Mouse (Mus musculus): ENCODE measurements around the gene Adamts17.

Adamts17 gene

DNA sequence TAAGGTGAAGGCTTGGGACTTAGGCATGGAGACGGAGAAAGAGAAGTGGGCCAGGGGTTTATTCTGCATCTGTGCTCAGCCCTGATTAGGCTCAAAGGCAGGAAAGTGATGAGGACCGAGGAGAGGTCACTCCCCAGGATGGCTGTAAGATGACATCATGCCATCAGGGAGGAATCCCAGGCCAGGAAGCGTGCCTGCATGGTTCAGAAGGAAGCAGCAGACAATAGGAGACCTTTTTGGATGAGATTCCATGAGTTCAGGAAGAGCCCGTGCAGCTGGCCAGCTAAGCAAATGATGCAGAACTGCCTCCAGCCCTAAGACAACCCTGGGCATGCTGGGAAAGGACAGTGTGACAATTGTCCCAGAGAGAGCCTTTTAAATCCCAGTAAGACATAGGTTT is 93.7 kb downstream of the Adamts17 start:
- DNase-seq (ENCODE audit: low spot score), result no peak

GRCm38 (mm10) chr7:66934062-66934461 is 94.5 kb downstream of the Adamts17 start:
- DNase-seq (ENCODE audit: low spot score), result no peak

- DNase-seq (ENCODE audit: low spot score), result no peak
These were observed 95.5 kb downstream of the Adamts17 start for GRCm38 (mm10) chr7:66935041-66935440.

DNA sequence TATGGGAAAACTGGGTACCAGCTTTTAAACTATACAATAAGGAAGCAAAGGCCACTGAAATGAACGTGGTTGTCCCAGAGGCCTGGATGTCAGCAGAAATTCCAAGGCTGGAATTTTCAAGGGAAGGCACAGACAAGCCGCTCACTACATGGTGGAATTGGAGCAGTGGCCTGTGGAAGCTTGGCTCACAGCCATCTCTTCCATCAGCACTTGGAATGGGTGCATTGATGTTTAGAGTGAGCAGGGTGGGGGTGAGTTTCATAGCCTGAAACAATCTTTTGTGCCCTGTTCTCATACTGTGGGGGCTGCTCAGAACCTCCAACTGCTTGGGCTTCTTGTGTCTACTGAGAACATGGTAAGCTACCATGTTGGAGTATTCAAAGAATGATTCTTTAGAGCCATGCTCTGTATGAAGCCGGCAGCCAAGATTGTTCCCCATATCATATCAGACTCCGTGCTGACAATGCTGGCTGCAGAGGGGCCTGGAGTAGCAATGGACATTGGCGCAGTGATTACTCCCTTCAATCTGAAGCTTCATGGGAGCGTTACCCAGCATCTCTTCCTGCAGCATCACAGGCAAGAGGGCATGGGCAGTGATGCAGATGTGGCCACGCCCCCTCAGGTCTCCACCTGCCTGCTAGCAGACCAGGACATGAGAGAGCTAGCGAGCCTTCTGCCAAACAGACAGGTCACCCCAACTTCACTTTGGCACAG is 96.7 kb downstream of the Adamts17 start:
- no peak for DNase-seq (ENCODE audit: low spot score)

GRCm38 (mm10) chr7:66936911-66937310 is 97.4 kb downstream of the Adamts17 start:
- no peak for DNase-seq (ENCODE audit: low spot score)

DNA sequence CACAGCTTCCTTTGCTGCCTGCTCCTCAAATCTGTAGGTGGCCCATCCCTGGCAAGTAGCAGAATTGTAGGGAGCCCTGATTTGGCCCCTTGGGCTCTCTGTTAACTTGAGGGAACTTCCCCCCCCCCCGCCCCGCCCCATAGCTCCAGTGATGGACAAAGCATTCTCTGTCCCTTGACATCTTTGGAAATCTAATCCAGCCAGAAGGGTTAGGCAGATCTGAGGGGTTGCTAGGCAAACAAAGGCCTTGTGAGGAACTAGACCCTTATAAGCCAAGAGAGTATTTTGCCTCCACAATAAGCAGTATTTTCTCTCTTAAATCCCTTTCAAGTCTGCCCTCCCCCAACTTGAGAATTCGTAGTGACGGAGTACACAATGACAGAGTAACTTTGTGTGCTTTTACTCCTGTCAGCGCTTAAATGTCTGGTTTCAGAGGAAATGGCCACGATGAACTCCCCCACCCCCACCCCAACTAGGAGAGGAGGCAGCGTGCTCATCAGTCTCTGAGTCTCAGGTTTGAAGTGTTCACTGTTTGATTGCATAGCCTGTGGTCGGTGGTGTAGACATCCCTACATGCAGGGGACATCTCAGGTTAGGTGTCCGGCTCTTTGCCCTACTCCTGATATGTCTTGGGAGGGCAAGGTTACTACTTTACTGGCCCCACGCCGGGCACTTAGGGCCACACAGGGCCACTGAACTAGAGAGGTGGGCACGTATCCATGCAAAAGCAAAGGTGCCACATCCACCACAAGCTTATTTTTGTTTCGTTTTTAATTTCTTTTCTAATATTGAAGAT is 99.7 kb downstream of the Adamts17 start:
- no peak for DNase-seq (ENCODE audit: low spot score)

DNA sequence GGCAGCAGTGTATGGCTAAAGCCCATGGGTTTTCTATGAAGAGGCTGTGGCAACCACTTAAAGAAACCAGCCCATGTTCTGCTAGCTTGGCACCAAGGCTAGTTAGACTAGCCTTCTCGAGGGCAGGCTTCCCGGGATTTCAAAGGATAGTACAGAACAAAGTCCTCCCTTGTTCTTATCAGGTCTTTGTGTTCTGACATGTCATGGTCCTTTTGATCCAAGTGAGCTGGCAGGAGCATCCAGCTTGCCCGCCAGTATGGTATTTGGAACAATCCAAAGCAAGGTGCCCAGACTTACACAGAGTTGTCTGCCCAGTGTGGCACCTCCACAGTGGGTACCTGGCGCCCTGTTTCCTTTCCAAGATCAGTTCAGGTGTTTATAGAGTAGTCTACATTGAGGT is 101.2 kb downstream of the Adamts17 start:
- DNase-seq (ENCODE audit: low spot score), result no peak

GRCm38 (mm10) chr7:66949006-66949405 is 109.5 kb downstream of the Adamts17 start:
- no peak for DNase-seq (ENCODE audit: low spot score)

DNA sequence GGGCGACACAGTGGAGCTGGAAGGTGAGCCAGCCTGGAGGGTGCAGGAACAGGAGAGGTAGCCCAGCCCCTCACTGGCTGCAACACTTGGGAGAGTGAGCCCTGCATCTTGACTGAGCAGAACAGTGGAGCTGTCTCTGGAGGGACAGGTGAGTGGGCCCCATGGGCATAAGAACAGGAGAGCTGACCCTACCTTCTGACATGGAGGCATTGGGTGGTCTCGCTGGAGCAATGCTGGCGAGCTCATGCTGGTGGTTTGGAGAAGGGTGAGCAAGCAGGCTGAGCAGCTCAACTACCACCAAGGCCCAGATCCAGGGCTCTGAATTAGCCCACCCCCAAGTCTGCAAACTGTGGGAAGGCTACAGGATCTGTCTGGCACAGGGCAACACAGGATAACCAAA is 113.4 kb downstream of the Adamts17 start:
- no peak for DNase-seq (ENCODE audit: low spot score)

DNA sequence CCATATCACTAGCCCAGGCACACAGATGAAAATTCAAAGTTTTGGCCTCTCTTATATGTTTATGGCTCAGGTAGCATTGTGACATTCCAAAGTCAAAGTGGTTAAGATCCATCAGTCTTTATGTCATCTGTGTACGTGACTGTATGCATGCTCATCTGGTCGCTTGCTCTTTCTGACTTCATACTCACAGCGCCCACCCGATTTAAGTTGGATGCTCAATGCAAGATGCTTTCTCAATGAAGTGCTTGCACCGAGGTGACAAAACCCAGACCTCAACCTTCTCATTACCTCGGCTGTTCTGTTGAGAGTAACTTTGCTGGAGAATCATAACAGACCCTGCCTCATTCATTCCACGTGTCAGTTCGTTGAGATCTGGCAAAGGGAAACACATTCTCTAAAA is 114.5 kb downstream of the Adamts17 start:
- DNase-seq (ENCODE audit: low spot score), result no peak

GRCm38 (mm10) chr7:66954723-66955122 is 115.2 kb downstream of the Adamts17 start:
- DNase-seq (ENCODE audit: low spot score), result no peak

- no peak for DNase-seq (ENCODE audit: low spot score)
These were observed 116.0 kb downstream of the Adamts17 start for GRCm38 (mm10) chr7:66955455-66955919.

DNA sequence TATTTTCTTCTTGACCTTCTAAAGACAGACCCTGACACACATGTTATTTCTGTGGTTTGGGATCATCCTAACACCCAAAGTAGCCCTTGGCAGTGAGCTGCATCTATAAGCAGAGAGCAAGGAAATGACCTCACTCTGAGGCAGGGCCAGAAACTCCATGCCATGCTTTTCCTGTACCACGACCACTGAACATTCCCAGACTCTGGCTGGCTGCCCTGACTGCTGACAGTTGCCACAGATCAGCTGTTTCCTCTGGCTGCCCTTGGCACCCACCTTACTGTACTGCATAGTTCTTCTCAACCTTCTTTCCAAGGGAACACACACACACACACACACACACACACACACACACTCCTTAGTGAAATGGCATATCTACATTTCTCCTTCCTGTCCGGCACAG is 116.4 kb downstream of the Adamts17 start:
- no peak for DNase-seq (ENCODE audit: low spot score)

DNA sequence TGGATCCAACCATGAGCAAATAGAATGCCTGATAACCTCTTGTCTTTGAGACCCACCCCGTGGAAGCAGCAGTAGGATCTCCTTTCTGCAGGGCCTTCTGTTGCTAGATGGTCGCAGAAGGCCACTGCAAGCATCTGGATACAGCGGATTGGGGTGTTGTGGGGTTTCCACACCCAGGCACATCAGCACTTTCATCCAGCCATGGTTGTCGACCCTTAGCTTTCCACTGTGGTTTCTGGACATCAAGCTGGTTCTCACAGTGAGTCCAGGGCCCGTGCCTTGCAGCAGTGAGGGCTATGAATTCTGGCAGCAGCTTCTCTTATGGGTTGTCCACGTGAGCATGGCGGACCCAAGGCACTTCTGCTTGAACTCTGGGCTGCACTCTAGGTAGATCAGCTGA is 118.2 kb downstream of the Adamts17 start:
- DNase-seq (ENCODE audit: low spot score), result no peak

DNA sequence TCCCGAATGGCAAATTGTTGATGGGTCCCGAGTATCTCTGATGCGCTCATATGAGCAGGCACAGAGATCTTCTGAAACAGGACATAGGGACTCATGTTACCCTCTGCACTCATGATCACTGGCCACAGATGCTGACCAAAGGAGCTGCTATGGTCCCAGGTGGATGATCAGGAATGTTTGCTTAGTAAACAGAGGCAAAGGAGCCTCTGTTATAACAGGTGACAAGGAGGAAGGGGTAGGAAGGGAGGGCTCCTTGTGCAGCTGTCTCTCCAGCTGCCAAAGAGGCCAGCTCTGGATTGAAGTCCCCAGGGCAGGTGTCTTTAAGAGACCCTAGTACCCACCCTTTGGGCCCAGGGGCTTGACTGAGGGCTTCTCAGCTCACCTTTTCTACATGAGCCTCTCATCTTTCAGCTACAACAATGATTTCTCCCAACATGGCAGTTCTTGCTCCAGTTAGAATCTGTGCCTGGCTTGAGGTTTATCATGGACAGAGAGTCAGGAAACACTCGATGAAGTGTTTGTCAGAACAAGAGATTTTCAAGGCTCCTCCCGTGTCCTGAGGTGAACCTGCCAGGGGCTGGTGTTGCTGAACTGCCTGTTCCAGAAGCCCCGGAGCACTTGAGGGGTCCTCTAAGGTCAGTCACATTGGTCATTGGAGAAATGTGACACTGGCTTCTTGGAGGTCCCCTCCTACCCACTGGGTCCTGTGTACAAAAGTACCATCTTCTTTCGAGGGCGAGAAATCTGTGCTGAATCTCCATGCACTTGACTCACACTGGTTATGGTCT is 120.9 kb downstream of the Adamts17 start:
- DNase-seq (ENCODE audit: low spot score), result no peak

GRCm38 (mm10) chr7:66962736-66963135 is 123.2 kb downstream of the Adamts17 start:
- DNase-seq (ENCODE audit: low spot score), result no peak

DNA sequence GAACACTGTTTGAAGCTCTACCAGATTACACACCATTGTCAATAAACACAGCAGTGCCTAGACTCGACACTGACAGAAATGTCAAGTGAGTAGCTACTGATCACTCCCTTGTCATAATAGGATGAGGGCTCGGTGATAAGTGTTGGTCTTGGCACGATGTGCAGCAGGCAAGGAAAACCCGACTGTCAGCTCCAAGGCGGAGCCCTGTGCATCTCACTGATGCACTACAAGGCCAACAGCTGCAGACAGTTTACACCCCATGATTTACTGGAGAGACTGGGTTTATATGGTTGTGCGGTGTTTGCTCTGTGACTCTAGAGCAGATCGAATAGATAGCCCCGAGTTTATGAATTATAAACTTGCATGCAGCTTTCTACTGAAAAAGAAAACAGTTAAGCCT is 124.0 kb downstream of the Adamts17 start:
- no peak for DNase-seq (ENCODE audit: low spot score)

DNA sequence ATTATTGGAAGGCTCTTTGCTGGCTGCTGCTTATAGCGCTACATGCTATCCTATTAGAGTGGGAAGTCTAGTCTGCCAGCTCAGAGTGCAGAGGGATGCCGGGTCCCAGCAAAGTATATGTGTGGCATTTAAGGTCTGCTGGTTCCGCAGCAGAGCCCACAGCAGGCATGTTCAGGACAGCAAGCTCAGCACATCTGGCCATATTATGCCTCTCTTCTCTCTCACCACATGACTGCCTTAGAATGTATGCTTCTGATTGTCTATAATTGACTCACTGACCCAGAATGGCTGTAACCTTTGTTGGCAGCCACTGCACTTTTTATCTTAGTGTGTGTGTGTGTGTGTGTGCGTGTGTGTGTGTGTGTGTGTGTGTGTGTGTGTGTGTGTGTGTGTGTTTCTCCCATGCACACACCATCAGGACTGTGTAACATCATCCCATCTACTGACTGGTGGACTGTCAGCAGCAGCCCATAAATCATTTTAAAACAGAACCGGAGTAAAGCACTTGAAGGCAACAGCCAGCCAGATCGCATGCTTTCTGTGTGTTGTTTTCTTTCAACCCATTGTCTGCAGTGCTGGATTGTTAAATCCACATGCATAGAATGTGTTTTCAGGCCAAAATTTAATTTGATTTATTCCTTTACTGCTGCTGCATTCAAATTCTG is 127.1 kb downstream of the Adamts17 start:
- no peak for DNase-seq (ENCODE audit: low spot score)

DNA sequence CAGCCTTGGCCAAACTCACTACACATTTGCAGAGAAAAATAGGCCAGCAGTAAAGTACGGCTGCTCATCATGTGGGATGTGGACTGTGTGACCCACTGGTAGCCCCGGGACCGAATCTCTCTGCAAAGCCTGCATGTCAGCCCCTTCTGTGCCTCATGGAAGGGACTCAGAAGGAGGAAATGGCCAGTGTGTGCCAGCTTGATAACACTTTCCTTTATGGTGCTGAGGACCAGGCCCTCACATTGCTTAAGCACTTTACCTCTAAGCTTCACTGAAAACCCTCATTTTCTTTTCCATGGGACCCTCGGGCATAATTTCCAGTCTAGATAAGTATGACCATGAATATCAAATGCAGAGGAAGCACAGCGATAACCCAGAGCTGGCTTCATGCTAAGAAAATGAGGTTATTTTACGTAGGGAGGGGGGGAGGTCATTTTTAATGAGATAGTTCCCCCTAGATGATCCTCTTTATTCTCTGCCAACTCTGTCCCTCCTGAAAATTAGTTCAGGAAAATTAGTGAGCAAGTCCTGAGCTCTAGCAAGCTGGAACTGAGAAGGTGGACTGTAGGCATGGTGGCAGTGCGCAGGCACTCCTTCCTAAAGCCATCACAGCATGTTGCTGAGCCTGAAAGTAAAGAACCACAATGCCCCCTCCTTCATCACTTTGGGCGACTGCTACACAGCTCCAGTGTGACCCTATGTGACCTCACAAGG is 127.8 kb downstream of the Adamts17 start:
- DNase-seq (ENCODE audit: low spot score), result no peak

DNA sequence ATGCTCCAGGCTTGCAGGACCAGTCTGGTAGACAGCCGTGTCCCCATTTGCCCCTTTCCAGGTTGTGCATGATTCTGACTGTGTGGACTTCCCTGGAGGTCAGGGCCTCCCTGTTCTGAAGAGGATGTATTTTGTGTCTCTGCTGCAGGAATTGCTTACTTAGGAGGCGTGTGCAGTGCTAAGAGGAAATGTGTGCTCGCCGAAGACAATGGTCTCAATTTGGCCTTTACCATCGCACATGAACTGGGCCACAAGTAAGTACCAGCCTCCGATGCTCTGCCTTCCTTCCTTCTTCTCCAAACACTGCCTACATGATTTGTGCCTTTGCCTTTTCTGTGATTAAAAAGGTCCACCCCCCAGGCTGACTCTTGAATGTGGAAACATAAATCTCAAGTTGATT is 129.1 kb downstream of the Adamts17 start:
- no peak for DNase-seq (ENCODE audit: low spot score)

DNA sequence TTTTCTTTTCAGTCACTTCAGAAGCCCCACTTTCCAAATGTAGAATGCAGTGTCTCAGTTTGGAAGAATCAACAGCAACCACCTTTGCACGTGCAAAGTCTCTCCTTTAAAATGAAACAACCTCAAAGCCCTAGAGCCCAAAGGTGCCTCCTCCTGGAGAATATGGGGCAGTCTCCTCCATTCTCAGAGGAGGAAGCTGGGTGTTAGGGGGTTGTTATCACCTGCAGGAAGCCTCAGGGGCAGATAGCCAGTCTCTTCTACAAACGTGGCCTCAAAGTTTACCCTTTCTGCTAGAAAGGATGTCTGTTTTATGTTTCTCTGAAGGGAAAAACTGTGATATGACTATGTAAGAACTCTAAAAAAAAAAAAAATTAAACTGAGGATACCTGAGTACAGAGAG is 129.7 kb downstream of the Adamts17 start:
- no peak for DNase-seq (ENCODE audit: low spot score)

DNA sequence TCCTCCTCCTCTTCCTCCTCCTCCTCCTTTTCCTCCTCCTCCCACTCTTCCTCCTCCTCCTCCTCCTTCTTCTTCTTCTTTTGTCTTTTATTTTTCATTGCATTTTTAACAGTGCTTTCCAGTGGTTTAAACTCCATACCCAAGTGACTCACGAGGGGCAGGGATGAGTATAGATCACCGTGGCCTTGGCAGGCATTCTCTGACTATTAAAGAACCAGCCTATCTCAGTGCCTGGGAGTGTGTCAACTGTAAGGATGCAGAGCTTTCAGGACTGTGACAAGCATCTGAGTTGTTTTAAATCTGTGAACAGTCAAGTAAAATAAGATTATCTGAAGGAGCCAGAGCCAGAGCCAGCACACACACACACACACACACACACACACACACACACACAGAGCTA is 130.7 kb downstream of the Adamts17 start:
- no peak for DNase-seq (ENCODE audit: low spot score)
